Mouse (Mus musculus): ENCODE measurements around the gene Gm11559. TPM values are rescaled to one million over a fixed set of nuclear protein-coding genes. Genes with fewer than 3 reads are reported as not detected.
"Not testable (repeated sequence)": the region's sequence is repeated elsewhere in the genome, so short reads cannot be mapped to it uniquely, and the experiment has no call there.

Gm11559 gene
- not detected in 2 replicates for polyA plus RNA-seq (2016; fragmentation: Nextera tagmentation; extraction: Ambion mirVana)

DNA sequence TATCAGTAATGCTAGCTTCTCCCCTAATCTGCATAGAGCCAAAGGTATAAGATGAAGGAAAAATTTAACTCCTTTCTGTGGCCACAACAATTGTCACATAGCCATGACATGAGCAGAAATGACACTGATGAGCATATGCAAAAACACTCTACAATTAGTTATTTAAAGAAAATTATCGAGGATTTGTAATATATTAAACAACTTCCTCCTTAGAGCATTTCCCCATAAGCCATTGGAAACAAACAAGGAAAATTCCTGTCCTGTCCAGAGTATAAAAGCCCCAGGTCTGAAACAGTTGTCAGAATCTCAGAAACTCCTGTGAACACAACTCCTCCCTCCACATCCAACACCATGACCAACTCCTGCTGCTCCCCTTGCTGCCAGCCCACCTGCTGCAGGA is at the start of gene Gm11559:
Gene Gm11559 (plus strand): TSS at position 301 of the 400 bp plus-strand sequence.
- not testable (repeated sequence) for H3K36me3 ChIP-seq; H3K4me1 ChIP-seq; H3K27me3 ChIP-seq (ENCODE audit: low read depth, poor library complexity, severe bottlenecking); H3K4me3 ChIP-seq; H3K9me3 ChIP-seq (replicated peaks); H3K27ac ChIP-seq; DNase-seq (ENCODE audit: low spot score)
- WGBS, result 79% methylated on average over 1 of the region's 1 CpGs

DNA sequence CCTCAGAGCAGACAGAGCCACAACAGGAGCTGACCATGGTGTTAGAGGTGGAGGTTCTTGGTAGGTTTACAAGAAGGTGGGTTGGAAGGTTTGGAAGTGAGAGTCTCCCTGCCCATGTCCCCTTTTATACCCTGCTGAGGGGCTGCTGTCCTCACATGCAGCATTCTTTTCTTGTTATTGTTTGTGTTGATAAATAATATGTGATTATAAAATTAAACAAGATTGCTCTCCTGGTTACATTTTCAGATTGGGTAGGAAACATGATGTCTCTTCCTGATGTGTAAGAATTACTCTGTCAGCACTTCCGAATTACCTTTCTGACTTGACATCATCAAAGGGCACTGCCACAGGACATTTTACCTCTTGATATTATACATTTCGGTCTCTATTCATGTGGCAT is 48.7 kb upstream of the Gm11559 start, which contains the start of gene Gm11564:
Gene Gm11564 (minus strand): TSS at position 101 of the 400 bp plus-strand sequence.
- H3K36me3 ChIP-seq; H3K4me1 ChIP-seq; H3K9me3 ChIP-seq (replicated peaks); H3K27me3 ChIP-seq (ENCODE audit: low read depth, poor library complexity, severe bottlenecking); DNase-seq (ENCODE audit: low spot score); H3K4me3 ChIP-seq; H3K27ac ChIP-seq: not testable (repeated sequence)
- 95% methylated on average over 2 of the region's 2 CpGs for WGBS

DNA sequence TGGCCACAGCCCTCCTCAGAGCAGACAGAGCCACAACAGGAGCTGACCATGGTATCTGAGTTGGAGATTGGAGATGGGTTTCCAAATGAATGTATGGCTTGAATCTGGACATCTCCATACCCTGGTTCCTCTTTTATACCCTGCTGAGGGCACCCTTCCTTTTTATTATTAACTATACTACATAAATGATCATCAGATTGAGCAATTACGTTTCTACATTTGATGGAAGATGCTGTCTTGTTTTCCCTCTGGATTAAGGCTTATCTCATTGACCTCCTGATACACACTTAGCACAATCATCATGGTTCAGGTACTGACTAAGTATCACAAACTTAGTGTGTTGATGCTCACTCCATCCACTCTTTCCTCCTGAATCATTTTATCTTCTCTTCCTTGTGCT is 26.3 kb upstream of the Gm11559 start, which contains the start of gene 2300003K06Rik:
Gene 2300003K06Rik (minus strand): TSS at position 101 of the 400 bp plus-strand sequence.
- Histone ChIP-seq H3K4me3 (no peak within 1 kb of the TSS), H3K27me3 (ENCODE audit: low read depth, poor library complexity, severe bottlenecking) (no peaks in the 10 kb centered on the region), H3K36me3 (no peaks in the 10 kb centered on the region), H3K9me3 (replicated peaks) (no peaks in the 10 kb centered on the region), H3K27ac (no peak within 1 kb of the TSS), H3K4me1 (peaks cover 11% of the 10 kb centered on the region)
- WGBS, result 83% methylated on average over 1 of the region's 1 CpGs
- no peak for DNase-seq (ENCODE audit: low spot score)

DNA sequence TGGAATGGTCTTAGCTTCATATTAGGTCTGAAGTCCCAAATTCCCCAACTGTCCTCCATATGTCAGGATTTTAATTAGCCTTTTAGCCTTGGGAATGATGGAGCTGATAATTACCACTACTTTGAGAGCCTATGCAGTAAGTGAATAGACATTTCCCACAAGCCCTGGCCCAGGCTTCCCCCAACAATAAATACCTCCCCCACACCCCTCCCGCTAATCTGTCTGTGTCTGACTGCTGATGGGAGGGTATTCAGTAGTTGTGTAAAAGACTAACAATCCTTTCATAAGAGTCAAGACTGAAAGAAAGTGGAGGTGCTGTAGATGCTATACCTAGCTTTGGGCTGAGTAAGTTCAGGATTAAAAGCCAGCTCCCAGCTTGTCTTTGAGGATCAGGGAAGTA is 22.1 kb upstream of the Gm11559 start:
- DNase-seq (ENCODE audit: low spot score), result no peak
- H3K27ac ChIP-seq, result no peak overlapping the region
- WGBS, result 45% methylated on average over 1 of the region's 1 CpGs

DNA sequence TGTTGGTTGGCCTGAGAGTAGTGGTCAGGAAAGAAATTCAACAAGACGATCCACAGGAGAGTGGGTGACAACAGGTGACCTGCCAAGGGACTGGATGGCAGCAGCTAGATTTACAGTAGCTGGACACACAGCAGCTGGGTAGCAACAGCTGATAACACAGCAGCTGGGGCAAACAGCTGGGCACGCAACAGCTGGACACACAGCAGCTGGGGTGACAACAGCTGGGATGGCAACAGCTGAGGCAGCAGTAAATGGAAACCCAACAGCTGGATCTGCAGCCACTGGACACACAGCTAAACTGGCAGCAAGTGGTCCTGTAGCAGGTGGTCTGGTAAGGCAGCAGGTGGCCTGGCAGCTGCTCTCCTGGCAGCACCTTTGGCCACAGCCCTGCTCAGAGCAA is 17.5 kb upstream of the Gm11559 start:
- Histone ChIP-seq H3K36me3 (no peaks in the 10 kb centered on the region), H3K27ac (no peak overlapping the region), H3K27me3 (ENCODE audit: low read depth, poor library complexity, severe bottlenecking) (no peaks in the 10 kb centered on the region), H3K4me3 (no peak overlapping the region), H3K4me1 (peaks cover 7% of the 10 kb centered on the region; the same call in 1 of the 2 replicates), H3K9me3 (replicated peaks) (no peaks in the 10 kb centered on the region)
- DNase-seq (ENCODE audit: low spot score), result no peak
- WGBS, result 94% methylated on average over 2 of the region's 2 CpGs

More for the DNA sequence above, 22.1 kb upstream of the Gm11559 start:
- no peaks in the 10 kb centered on the region for H3K9me3 ChIP-seq (replicated peaks)
- no peak overlapping the region for H3K4me3 ChIP-seq
- H3K27me3 ChIP-seq (ENCODE audit: low read depth, poor library complexity, severe bottlenecking), result no peaks in the 10 kb centered on the region
- H3K36me3 ChIP-seq, result no peaks in the 10 kb centered on the region
- peaks cover 11% of the 10 kb centered on the region for H3K4me1 ChIP-seq

DNA sequence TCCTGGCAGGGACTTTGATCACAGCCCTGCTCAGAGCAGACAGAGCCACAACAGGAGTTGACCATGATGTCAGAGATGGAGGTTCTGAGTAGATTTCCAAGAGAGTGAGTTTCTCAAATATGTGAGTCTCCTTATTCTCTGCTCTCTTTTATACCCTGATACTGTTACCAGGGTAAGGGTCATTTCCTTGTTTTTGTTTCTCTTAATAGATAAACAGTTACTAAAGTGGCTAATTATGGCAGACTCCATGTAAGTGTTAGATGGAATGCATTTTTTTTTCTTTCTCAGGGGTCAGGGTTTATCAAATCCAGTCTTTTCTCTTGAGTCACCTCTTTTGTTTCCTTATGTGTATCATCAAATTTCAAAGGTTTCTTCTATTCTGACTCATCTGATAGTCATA is 12.8 kb upstream of the Gm11559 start, which contains the start of gene Krtap4-16:
Gene Krtap4-16 (minus strand): TSS at position 101 of the 400 bp plus-strand sequence.
- H3K4me3 ChIP-seq, result no peak within 1 kb of the TSS
- H3K9me3 ChIP-seq (replicated peaks), result no peaks in the 10 kb centered on the region
- no peaks in the 10 kb centered on the region for H3K27me3 ChIP-seq (ENCODE audit: low read depth, poor library complexity, severe bottlenecking)
- H3K27ac ChIP-seq, result no peak within 1 kb of the TSS
- H3K36me3 ChIP-seq, result no peaks in the 10 kb centered on the region
- H3K4me1 ChIP-seq, result no peaks in the 10 kb centered on the region
- no peak for DNase-seq (ENCODE audit: low spot score)

DNA sequence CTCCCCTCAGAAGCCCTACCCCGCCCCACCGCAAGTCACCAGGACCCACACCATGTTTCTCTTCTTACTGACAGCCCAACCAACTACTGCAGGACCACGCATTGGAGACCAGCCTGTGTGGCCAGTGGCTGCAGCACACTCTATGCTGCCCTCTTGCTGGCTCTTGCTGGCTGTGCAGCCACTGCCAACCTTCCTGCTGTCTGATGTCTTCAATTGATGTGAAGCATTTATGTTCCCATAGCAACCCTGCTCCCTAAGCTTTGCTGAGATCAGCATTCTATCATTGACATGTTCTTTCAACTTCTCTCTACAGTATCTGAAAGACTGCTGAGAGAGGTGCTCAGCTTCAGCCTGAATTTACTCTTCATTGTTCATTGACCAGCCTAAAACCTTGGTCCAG is 10.2 kb upstream of the Gm11559 start:
- Histone ChIP-seq H3K4me1 (no peaks in the 10 kb centered on the region), H3K27me3 (ENCODE audit: low read depth, poor library complexity, severe bottlenecking) (no peaks in the 10 kb centered on the region), H3K36me3 (no peaks in the 10 kb centered on the region), H3K4me3 (no peak overlapping the region), H3K9me3 (replicated peaks) (no peaks in the 10 kb centered on the region), H3K27ac (no peak overlapping the region)
- WGBS, result 60% methylated on average over 3 of the region's 3 CpGs
- DNase-seq (ENCODE audit: low spot score), result no peak

DNA sequence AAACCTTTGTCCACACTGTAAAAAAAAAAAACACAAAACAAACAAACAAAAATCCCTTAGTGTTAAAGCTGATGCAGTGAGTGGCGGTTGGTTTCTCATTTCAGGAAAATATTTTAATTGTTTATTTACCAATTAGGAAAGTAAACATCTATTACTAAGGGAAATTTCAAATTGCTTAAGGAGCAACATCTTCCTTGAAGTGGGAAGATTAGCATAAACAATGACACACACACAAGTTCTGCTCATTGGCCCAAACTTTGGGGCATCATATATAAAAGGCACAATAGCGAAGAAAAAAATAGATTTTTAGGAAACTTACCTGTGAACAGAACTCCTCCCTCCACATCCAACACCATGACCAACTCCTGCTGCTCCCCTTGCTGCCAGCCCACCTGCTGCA is 6.7 kb upstream of the Gm11559 start, which contains the start of gene Gm11568:
Gene Gm11568 (plus strand): TSS at position 301 of the 400 bp plus-strand sequence.
- H3K4me1 ChIP-seq, result no peaks in the 10 kb centered on the region
- H3K9me3 ChIP-seq (replicated peaks), result no peaks in the 10 kb centered on the region
- H3K36me3 ChIP-seq, result no peaks in the 10 kb centered on the region
- H3K4me3 ChIP-seq, result no peak within 1 kb of the TSS
- H3K27ac ChIP-seq, result no peak within 1 kb of the TSS
- no peak for DNase-seq (ENCODE audit: low spot score)
- no peaks in the 10 kb centered on the region for H3K27me3 ChIP-seq (ENCODE audit: low read depth, poor library complexity, severe bottlenecking)
- WGBS, result 91% methylated on average over 2 of the region's 2 CpGs

DNA sequence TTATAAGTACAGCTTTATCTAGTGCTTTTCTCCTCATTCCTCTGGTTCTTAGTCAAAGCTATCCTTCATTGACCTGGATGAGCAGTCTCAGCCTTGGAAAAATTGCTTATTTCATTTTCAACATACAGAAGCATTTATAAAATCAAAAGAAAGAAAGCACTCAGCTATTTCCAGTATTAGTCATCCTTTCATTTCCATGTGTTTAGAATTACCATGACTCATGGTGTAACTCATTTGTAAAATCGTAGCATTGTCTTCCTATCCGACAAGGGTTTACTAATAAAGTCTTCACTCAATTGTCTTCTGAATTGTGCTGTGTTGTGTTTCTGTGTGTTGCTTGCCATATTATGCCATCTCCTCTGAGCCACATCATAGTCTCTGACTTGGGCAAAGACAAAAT is 5.5 kb upstream of the Gm11559 start:
- H3K4me1 ChIP-seq, result no peaks in the 10 kb centered on the region
- WGBS, result 89% methylated on average over 2 of the region's 2 CpGs
- no peak for DNase-seq (ENCODE audit: low spot score)
- H3K27ac ChIP-seq, result no peak overlapping the region
- no peaks in the 10 kb centered on the region for H3K36me3 ChIP-seq
- no peaks in the 10 kb centered on the region for H3K27me3 ChIP-seq (ENCODE audit: low read depth, poor library complexity, severe bottlenecking)
- no peak overlapping the region for H3K4me3 ChIP-seq
- no peaks in the 10 kb centered on the region for H3K9me3 ChIP-seq (replicated peaks)

DNA sequence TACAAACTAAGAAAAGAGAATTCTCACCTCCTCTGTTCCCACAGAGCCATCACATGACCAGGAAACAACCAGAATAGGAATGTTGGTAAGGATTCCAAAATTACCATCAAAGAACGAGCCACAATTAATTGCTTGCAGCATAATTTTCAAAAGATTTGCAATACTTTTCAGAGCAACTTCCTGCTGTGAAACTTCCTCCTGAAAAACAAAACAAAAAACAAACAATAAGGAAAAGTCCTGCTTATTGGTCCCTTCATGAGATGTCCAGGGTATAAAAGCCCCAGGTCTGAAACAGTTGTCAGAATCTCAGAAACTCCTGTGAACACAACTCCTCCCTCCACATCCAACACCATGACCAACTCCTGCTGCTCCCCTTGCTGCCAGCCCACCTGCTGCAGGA is 8.8 kb downstream of the Gm11559 start, which contains the start of gene Krtap9-1:
Gene Krtap9-1 (plus strand): TSS at position 301 of the 400 bp plus-strand sequence.
- not testable (repeated sequence) for H3K27me3 ChIP-seq (ENCODE audit: low read depth, poor library complexity, severe bottlenecking); H3K36me3 ChIP-seq; H3K4me3 ChIP-seq; H3K4me1 ChIP-seq; H3K27ac ChIP-seq; H3K9me3 ChIP-seq (replicated peaks); DNase-seq (ENCODE audit: low spot score)
- 90% methylated on average over 1 of the region's 1 CpGs for WGBS

DNA sequence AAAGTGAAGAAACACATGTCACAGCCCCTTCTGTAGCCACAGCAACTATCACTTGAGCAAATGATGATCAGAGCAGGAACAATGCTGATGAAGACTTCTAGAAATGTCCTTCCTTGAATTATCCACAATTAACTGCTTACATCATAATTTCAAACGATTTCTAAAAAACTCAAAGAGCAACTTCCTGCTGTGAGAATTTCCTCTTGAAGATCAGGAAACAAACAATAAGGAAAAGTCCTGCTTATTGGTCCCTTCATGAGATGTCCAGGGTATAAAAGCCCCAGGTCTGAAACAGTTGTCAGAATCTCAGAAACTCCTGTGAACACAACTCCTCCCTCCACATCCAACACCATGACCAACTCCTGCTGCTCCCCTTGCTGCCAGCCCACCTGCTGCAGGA is 14.6 kb downstream of the Gm11559 start, which contains the start of gene Gm11567:
Gene Gm11567 (plus strand): TSS at position 301 of the 400 bp plus-strand sequence.
- not testable (repeated sequence) for H3K4me3 ChIP-seq; H3K9me3 ChIP-seq (replicated peaks); H3K27me3 ChIP-seq (ENCODE audit: low read depth, poor library complexity, severe bottlenecking); H3K4me1 ChIP-seq; H3K27ac ChIP-seq; H3K36me3 ChIP-seq; DNase-seq (ENCODE audit: low spot score)
- 62% methylated on average over 1 of the region's 1 CpGs for WGBS

DNA sequence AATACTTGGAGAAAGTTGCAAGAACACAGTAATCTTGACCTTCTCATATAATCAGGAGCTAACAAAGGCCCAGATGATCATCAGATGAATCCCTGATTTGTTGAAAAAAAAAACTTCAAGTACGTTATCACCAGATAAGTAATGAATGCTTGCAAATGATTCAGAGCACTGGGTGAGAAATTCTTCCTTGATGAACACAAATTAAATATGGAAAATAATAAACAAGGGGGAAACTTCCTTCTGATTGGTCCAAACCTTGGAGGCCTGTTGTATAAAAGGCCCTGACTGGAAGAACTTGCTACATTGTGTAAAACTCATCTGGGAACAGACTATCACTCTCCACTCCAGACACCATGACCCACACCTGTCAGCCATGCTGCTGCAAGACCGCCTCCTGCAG is 43.3 kb downstream of the Gm11559 start, which contains the start of gene Krtap31-1:
Gene Krtap31-1 (plus strand): TSS at position 301 of the 400 bp plus-strand sequence.
- Histone ChIP-seq H3K4me1 (no peaks in the 10 kb centered on the region), H3K36me3 (no peaks in the 10 kb centered on the region), H3K27ac (no peak within 1 kb of the TSS), H3K4me3 (no peak within 1 kb of the TSS), H3K9me3 (replicated peaks) (no peaks in the 10 kb centered on the region), H3K27me3 (ENCODE audit: low read depth, poor library complexity, severe bottlenecking) (no peaks in the 10 kb centered on the region)
- 87% methylated on average over 2 of the region's 2 CpGs for WGBS
- no peak for DNase-seq (ENCODE audit: low spot score)

DNA sequence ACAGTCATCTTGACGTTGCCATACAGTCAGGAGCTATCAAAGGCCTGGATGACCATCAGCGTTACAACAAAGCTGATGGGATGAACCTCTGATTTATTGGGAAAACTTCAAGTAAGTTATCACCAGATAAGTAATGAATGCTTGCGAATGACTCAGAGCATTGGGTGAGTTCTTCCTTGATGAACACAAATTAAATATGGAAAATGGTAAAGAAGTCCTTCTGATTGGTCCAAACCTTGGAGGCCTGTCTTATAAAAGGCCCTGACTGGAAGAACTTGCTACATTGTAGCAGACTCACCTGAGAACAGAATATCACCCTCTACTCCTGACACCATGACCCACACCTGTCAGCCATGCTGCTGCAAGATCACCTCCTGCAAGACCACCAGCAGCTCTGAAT is 50.2 kb downstream of the Gm11559 start, which contains the start of gene Gm11565:
Gene Gm11565 (plus strand): TSS at position 301 of the 400 bp plus-strand sequence.
- WGBS, result 89% methylated on average over 3 of the region's 3 CpGs
- DNase-seq (ENCODE audit: low spot score), result no peak
- H3K9me3 ChIP-seq (replicated peaks), result no peaks in the 10 kb centered on the region

More for the DNA sequence above, 50.2 kb downstream of the Gm11559 start, which contains the start of gene Gm11565:
- Histone ChIP-seq H3K27me3 (ENCODE audit: low read depth, poor library complexity, severe bottlenecking) (no peaks in the 10 kb centered on the region), H3K4me1 (no peaks in the 10 kb centered on the region), H3K4me3 (no peak within 1 kb of the TSS), H3K27ac (no peak within 1 kb of the TSS), H3K36me3 (no peaks in the 10 kb centered on the region)

Data from limb, embryonic 10.5 days (tissue).